Mouse (Mus musculus) right cerebral cortex, postnatal 14 days (tissue): ENCODE results near the gene B3galt1.

ENCODE experiments used
- DNase-seq: peaks from one replicate; pipeline ENCODE4 v3.0.0; 2022

B3galt1 gene

GRCm38 (mm10) chr2:67565480-67566331 lies at the start of gene B3galt1:
Gene B3galt1, plus strand, starts transcription at chr2:67565871.
- peak; percentile 88 for DNase-seq

GRCm38 (mm10) chr2:67516405-67516804 lies 49.3 kb upstream of the B3galt1 start:
- DNase-seq: no peak

GRCm38 (mm10) chr2:67535347-67535746 lies 30.3 kb upstream of the B3galt1 start:
- no peak for DNase-seq

- DNase-seq: no peak
Observed at GRCm38 (mm10) chr2:67539426-67539825, 26.2 kb upstream of the B3galt1 start.

- no peak for DNase-seq
Observed at GRCm38 (mm10) chr2:67541957-67542696, 23.5 kb upstream of the B3galt1 start.

DNA sequence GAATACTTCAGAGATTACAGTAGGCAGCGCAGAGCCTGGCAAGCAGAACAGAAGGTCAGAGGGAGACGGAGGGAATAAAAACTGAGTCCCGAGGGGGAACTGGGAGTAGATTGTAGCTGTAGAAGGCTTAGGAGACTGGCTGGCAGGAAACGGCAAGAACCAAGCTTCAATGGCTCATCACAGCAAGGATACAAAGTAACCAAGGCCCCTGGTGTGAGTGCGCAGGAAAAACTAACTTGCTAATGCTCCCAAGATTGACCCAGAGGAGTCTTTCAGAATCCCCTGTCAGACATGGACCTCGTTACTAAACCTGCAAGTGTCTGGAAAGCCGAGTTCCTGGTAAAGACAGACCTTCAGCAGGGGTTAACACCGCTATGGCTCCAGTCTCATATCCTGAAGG lies 21.2 kb upstream of the B3galt1 start:
- DNase-seq: no peak

DNA sequence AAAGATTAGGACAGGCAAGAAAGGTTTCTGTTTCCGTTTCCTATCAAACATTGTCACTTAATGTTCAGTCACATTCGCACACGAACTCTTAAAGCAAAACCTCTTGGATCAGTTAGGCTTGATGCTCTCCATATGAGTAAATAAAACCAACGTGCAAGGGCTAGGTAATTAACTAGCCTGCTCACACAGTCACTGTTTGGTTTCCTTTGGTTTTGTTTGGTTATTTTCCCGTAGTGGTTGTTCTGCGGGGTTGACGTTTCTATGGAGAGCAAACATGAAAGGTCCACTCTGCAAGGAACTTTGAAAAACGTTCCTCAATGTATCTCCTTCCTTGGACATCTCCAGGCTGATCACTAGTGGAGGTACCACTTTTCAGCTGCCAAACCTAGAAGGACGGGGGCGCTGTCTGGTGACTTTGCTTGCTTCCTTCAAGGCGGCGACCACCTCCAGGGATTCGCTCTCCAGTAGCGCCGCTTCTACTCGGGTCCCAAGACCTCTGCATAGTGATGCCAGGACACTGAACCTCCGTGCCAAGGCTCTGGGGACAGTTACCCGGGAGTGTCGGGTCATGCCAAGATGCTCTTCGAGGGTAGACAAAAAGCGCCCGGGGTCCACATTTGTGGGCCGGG lies 706 bp upstream of the B3galt1 start:
- DNase-seq: peak; percentile 67

GRCm38 (mm10) chr2:67566566-67566965 lies 895 bp downstream of the B3galt1 start:
- DNase-seq: peak; percentile 8

DNA sequence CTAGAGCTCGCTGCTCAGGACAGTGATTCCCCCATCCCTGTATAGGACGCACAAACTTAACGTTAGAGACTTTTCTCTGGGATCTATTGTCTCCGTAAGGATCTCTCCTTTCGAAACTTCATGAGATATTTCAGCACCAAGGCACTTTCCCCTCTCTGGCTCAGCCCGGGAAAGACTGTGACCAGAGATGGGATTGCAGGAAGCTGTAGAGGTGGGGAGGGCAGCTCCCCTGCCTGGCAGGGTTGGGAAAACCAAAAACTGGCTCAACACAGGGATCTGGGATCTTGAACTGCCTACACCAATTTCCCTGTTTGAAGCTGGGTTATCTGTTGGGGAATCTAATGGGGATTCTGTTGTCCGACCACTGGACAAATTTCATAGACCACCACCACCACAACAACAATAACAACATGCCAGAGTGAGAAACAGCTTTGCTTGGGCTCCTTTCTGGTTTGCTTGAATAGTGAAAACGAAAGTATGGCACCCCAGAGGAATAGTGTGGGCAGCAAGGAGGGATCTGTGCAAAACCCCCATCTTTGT lies 1.5 kb downstream of the B3galt1 start:
- DNase-seq: no peak

DNA sequence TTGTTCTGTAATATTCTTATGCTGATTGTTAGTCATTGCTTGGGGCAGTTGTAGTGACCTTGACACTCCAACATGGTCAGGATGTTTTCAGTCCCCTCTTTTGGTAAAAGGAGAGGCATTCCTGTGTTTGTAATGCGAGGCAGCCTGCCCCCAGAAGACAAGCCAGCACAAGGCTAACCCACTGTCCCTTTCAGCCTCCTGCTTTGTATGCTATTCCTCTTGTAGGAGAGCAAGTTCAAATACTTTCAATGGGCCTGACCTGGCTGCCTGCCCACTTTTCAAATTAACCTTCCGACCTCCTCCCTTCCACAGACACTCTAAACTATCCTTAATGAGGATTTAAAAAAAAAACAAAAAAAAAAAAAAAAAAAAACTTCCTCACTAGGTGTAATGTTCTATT lies 11.0 kb downstream of the B3galt1 start:
- peak; percentile 14 for DNase-seq

- DNase-seq: no peak
Observed at GRCm38 (mm10) chr2:67583091-67583490, 17.4 kb downstream of the B3galt1 start.

DNA sequence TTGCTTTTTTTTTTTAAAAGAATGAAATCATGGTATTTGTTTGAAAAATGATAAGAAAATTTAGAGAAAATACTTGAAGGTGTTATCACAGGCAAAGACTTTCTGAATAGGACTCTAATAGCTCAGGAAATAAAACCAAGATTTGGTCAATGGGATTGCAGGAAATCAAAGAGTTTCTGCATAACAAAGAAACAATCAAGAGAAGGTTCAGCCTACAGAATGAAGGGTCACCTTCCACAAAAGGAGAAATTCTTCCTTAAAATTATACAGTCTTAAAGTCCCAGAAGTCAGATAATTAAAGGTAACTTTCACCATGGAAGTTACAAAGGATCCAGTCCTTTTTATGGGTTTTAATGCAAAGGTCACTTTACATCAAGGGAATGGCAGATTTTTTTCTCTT lies 24.7 kb downstream of the B3galt1 start:
- DNase-seq: no peak

- no peak for DNase-seq
Observed at GRCm38 (mm10) chr2:67591831-67592629, 26.4 kb downstream of the B3galt1 start.

DNA sequence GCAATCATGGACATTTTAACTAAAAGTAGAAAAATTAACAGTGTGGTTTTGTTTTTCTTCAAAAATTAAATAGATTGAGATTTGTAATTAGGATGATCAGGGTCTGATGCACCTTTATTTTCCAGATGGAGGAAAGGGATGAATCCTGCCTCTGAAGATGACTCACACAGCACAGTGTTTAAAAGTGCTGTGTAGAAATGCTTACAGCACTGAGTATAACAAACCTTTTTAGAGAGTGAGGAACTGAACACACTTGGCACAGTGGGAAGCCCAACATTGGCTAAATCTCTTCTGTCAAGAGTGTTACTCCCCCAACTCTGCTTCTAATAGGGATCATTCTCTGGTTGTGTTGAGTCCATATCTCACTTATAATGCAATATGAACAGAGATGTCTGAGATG lies 57.2 kb downstream of the B3galt1 start:
- no peak for DNase-seq

DNA sequence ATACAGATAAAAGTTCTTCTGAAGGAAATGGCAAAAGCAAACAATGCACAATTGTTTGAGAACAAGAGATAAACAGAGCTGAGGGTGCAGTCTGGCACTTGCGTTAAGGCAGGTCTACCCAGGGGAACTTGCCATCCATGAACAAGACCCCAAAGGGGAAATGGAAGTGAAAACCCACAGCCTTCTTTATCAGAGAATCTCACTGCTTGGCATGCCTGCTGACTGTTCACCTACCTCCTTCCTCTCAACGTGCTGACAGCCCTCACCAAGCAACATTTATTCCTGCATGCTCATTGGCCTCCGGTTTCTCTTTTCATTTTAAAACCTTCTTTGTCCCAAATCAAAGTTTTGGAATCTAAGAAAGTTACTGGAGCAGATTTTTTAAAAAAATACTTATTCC lies 62.0 kb downstream of the B3galt1 start:
- DNase-seq: no peak

DNA sequence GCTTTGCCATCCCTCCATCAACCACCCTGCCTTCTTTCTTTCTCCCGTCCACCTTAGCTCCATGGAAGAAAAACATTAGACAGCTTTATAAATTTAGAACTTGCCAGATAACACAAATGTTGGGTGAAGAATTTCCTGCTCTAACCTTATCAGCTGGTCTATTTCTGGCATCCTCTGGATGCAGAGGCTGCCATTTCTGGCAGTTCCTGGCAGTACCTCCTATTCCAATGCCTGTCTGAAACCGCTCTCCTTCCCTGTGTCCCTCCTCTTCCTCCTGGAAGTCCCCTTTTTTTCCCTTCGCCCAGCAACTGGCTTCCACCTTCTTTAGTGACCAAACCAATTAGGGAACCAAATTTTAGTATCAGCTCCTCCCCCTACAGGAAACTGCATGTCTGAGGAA lies 62.6 kb downstream of the B3galt1 start:
- no peak for DNase-seq

DNA sequence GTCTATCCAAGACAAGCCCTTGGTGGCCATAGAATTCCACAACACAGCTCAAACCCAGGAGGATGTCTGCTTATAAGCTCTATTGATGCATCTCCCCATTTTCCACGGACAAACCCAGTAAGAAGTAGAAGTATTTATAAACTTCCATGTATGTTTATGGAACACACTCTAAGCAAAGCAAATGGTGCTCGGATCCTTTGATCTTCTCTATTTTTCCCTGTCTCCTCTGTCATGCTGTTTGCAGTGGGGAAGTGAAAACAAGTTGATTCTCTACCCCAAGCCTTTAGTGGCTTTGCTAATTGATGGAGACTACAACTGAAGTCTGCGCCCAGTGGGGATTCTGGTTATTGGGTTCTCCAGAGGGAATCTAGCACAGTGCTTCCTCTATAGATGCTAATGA lies 89.2 kb downstream of the B3galt1 start:
- no peak for DNase-seq

DNA sequence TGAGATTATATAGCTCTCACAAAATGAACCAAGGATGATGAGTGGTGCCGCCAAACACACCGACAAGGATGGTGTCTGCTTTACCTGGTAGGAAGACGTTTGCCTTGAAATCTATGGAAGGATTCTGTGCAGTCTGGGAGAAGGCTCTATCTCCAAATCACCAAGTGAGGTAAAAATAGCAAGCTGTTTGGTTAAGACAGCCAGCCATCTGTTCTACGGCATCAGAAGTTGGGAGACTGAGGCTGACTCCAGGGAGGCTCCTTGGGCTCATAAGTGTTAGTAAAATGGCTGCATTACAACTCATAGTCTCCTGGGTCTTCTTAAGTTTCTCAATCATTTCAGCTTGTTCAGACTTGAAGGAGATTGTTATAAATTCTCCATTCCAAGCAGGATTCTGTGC lies 91.7 kb downstream of the B3galt1 start:
- DNase-seq: no peak

GRCm38 (mm10) chr2:67658091-67658490 lies 92.4 kb downstream of the B3galt1 start:
- no peak for DNase-seq

DNA sequence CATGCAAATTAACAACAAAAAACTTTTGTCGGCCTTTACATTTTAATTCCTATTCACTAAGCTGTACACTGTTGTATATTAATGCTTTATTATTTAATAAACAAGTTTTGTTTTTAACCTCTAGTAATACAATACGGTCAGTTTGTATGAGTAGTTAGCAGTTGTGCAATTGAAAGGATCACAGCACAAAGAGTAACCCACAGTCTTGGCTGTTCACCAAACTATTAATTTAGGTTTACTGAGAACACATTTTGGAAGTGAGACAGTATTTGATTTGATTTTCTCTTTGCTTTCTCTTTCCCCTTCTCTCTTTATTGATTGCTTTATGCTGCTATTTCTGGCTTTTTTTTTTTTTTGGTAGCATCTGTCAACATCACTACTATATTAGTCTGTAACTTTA lies 106.0 kb downstream of the B3galt1 start:
- no peak for DNase-seq

- DNase-seq: no peak
Observed at GRCm38 (mm10) chr2:67677697-67678096, 112.0 kb downstream of the B3galt1 start.

DNA sequence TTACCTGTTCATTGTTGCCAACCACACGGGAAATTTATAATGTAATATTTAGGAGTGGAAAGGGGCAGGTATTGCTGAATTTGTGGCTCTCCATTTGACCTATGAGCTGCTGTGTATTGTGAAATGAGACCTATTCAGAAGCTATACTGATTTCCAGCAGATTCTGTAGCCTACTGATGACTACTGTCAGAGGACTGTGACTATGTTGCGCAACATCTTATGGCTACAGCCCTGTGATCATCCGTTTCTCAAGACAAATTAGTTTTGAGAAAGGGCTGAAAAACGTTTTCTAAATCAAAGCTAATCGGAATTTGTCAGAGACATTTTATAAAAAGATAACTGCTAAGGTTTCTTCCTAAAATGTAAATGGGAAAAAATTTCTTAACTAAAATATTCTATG lies 158.6 kb downstream of the B3galt1 start:
- DNase-seq: no peak

DNA sequence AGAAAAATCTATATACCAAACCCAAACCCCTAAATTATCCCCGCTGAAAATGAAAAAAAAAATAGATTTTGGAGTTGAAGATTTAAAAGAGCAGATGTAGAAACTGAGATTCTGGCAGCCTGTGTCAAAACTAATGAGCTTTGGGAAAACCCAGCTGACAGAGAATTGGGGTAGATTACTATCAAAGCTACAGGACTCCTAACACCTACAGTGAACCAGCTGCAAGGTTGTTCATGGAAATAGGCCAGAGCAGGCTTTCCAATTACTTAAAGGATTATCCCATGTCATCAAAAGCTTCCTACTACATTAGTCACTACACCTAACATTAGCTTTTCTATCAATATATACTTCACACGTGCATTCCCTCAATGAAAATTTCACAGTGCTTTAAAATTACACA lies 165.1 kb downstream of the B3galt1 start:
- DNase-seq: no peak
